Mouse (Mus musculus): ENCODE measurements around the gene Akap3. TPM values are rescaled to one million over a fixed set of nuclear protein-coding genes. Genes with fewer than 3 reads are reported as not detected.

The Akap3 gene
- 0.06 TPM in 1 of 2 replicates, not detected in the other for polyA plus RNA-seq (2016; fragmentation: Nextera tagmentation; extraction: Ambion mirVana)

- Histone ChIP-seq H3K27me3 (ENCODE audit: insufficient read depth, poor library complexity, severe bottlenecking) (peaks cover 5% of the 10 kb centered on the region; the same call in 1 of the 2 replicates), H3K9me3 (no peaks in the 10 kb centered on the region), H3K4me1 (peaks cover 8% of the 10 kb centered on the region), H3K36me3 (no peaks in the 10 kb centered on the region), H3K4me3 (no peak within 1 kb of the TSS), H3K27ac (no peak within 1 kb of the TSS)
- DNase-seq (ENCODE audit: low spot score) = no peak
These were observed at the start of gene Akap3 for GRCm38 (mm10) chr6:126852881-126853280. TSS of gene Akap3 (plus strand) at chr6:126853098.

- Histone ChIP-seq H3K4me1 (no peaks in the 10 kb centered on the region), H3K9me3 (no peaks in the 10 kb centered on the region), H3K36me3 (no peaks in the 10 kb centered on the region), H3K27ac (no peak overlapping the region), H3K4me3 (no peak overlapping the region), H3K27me3 (ENCODE audit: insufficient read depth, poor library complexity, severe bottlenecking) (0 out of 2 replicates have a peak, but pooled peaks cover 4% of the 10 kb centered on the region)
- no peak for DNase-seq (ENCODE audit: low spot score)
- 85% methylated on average over 3 of the region's 3 CpGs for WGBS
These were observed 46.1 kb upstream of the Akap3 start for GRCm38 (mm10) chr6:126806783-126807182.

DNA sequence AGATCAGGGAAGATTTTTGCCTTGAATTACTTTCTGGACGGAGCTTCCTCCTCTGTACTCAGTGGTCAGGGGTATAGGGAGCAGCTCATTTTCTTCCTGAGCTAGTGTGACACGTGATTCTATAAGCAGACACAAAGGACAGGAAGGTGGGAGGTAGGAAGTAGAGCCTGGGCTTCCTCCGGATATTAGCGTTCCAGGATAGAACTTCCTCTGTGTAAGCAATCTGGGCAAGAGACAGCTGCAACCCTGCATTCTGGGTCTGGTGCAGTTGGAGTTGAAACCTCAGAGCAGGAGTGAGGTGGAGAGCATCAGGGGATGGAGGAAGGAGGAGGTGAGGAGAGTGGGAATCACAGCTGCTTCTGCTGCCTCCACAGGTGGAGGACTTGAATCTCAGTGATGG is 44.8 kb upstream of the Akap3 start:
- Histone ChIP-seq H3K27me3 (ENCODE audit: insufficient read depth, poor library complexity, severe bottlenecking) (no peaks in the 10 kb centered on the region), H3K27ac (no peak overlapping the region), H3K9me3 (no peaks in the 10 kb centered on the region), H3K4me1 (no peaks in the 10 kb centered on the region), H3K36me3 (no peaks in the 10 kb centered on the region), H3K4me3 (no peak overlapping the region)
- 61% methylated on average over 4 of the region's 4 CpGs for WGBS
- no peak for DNase-seq (ENCODE audit: low spot score)

DNA sequence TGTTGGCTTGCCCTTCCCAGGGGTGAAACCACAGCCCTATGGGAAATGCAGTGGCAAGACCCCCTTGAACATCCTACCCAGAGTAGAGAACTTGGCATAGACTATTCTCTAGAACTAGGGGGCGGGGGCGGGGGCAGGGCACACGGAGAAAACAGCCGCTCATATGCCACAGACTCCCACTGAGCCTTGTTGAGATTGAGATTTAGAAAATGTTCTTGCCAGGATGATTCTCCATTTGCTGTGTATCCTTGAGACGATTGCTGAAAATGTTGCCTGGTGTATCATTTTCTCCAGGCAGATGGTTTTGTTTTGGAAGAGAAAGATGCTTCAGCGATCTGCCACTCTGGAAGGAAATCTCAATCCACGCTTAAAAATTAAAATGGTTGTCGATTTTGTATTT is 44.3 kb upstream of the Akap3 start:
- no peaks in the 10 kb centered on the region for H3K36me3 ChIP-seq
- H3K27ac ChIP-seq = no peak overlapping the region
- 84% methylated on average over 8 of the region's 8 CpGs for WGBS
- no peak for DNase-seq (ENCODE audit: low spot score)
- H3K27me3 ChIP-seq (ENCODE audit: insufficient read depth, poor library complexity, severe bottlenecking) = no peaks in the 10 kb centered on the region
- H3K4me1 ChIP-seq = no peaks in the 10 kb centered on the region
- no peak overlapping the region for H3K4me3 ChIP-seq
- no peaks in the 10 kb centered on the region for H3K9me3 ChIP-seq

DNA sequence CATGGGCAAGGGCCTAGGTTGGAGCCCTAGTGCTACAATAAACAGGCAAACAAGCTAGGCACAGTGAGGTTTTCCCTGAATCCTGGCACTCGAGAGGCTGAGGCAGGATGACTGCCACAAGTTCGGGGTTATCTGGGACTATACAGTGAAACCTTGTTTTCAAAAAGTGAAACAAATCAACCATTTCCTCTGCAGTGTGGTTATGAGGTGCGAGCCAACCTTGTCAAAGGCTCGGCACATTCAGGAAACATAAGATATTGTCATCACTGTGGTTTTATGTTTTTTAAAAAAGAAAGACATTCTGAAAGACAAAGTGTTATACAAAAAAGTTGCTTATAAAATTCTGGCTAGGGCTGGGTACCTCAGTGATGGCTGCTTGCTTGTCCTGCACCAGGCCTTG is 41.4 kb upstream of the Akap3 start:
- Histone ChIP-seq H3K36me3 (no peaks in the 10 kb centered on the region), H3K9me3 (no peaks in the 10 kb centered on the region), H3K27me3 (ENCODE audit: insufficient read depth, poor library complexity, severe bottlenecking) (no peaks in the 10 kb centered on the region), H3K27ac (no peak overlapping the region), H3K4me3 (no peak overlapping the region), H3K4me1 (0 out of 2 replicates have a peak, but pooled peaks cover 2% of the 10 kb centered on the region)
- 85% methylated on average over 4 of the region's 4 CpGs for WGBS
- no peak for DNase-seq (ENCODE audit: low spot score)

DNA sequence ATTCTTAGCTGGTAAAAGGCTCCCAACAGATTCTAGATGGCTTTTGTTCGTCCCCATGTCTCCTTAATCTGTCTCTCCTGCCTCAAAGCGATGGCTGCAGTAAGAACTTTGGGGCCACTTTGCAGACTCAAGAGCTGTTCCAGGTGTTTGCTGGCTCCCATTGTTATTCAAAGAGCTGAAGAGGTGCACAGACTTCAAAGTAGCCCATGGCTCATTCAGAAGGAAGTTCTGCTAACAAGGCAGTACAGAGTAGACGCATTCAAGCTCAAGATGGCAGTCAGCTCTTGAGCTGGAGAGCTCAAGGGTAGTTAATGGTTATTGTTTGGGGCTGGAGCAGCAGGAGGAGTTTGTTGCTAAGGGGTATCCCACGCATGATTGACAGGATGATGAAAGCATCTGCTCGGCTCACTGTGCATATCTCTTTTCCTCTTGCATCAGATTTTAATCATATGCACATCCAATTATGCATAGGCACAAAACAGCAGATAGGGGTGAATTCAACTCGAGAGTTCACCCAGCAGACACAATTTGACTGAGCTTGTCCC is 37.6 kb upstream of the Akap3 start:
- DNase-seq (ENCODE audit: low spot score) = no peak
- H3K36me3 ChIP-seq = peaks cover 21% of the 10 kb centered on the region
- no peak overlapping the region for H3K4me3 ChIP-seq
- peaks cover 9% of the 10 kb centered on the region; the same call in 1 of the 2 replicates for H3K4me1 ChIP-seq
- H3K9me3 ChIP-seq = no peaks in the 10 kb centered on the region
- WGBS = 67% methylated on average over 6 of the region's 6 CpGs
- no peak overlapping the region for H3K27ac ChIP-seq
- H3K27me3 ChIP-seq (ENCODE audit: insufficient read depth, poor library complexity, severe bottlenecking) = no peaks in the 10 kb centered on the region

DNA sequence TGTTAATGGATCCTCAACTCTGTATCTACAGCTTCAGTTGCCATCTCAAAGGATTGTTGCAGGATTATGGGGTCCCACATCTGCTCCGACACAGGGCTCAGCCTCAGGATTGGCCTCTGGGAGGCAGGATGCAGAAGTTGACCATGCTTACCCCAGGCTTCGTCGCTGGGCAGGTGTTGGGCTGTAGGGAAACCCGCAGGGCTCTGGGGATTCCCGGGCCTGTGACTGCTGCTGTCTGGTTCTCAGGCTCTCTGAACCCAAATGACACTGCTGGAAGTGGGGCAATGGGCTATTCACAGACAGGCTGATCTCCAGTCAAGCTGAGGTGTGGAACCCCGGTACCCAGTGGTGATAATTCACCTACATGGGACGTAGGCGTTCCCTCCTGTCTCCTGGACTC is 36.6 kb upstream of the Akap3 start:
- Histone ChIP-seq H3K36me3 (peaks cover 31% of the 10 kb centered on the region), H3K4me3 (no peak overlapping the region), H3K9me3 (no peaks in the 10 kb centered on the region), H3K27me3 (ENCODE audit: insufficient read depth, poor library complexity, severe bottlenecking) (no peaks in the 10 kb centered on the region), H3K27ac (no peak overlapping the region), H3K4me1 (peaks cover 9% of the 10 kb centered on the region; the same call in 1 of the 2 replicates)
- 89% methylated on average over 8 of the region's 8 CpGs for WGBS
- no peak for DNase-seq (ENCODE audit: low spot score)

- Histone ChIP-seq H3K27ac (no peak overlapping the region), H3K9me3 (no peaks in the 10 kb centered on the region), H3K27me3 (ENCODE audit: insufficient read depth, poor library complexity, severe bottlenecking) (no peaks in the 10 kb centered on the region), H3K4me1 (no peaks in the 10 kb centered on the region), H3K4me3 (no peak overlapping the region), H3K36me3 (peaks cover 94% of the 10 kb centered on the region)
- 79% methylated on average over 3 of the region's 3 CpGs for WGBS
- no peak for DNase-seq (ENCODE audit: low spot score)
These were observed 29.8 kb upstream of the Akap3 start for GRCm38 (mm10) chr6:126823087-126823486.

DNA sequence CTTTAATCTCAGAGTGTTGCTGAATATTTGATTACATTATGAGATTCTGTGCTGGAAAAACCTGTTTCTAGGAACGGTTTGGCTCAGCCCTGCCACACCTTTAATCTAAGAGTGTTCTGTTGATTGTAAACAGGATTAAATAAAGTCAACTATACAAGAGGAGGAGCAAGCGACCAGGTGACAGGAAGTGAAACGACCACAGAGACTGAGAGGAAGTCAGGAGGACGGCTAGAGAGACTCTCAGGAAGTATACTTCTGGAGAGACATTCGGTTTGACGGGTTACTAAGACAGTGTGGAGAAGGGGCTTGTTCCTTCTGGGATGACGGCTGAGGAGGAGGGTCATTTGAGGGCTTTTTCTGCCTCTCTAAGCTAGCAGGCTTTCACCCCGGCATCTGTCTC is 16.3 kb upstream of the Akap3 start:
- Histone ChIP-seq H3K27ac (no peak overlapping the region), H3K27me3 (ENCODE audit: insufficient read depth, poor library complexity, severe bottlenecking) (no peaks in the 10 kb centered on the region), H3K36me3 (peaks cover 99% of the 10 kb centered on the region), H3K9me3 (no peaks in the 10 kb centered on the region), H3K4me1 (no peaks in the 10 kb centered on the region), H3K4me3 (no peak overlapping the region)
- DNase-seq (ENCODE audit: low spot score) = no peak
- 86% methylated on average over 8 of the region's 8 CpGs for WGBS

DNA sequence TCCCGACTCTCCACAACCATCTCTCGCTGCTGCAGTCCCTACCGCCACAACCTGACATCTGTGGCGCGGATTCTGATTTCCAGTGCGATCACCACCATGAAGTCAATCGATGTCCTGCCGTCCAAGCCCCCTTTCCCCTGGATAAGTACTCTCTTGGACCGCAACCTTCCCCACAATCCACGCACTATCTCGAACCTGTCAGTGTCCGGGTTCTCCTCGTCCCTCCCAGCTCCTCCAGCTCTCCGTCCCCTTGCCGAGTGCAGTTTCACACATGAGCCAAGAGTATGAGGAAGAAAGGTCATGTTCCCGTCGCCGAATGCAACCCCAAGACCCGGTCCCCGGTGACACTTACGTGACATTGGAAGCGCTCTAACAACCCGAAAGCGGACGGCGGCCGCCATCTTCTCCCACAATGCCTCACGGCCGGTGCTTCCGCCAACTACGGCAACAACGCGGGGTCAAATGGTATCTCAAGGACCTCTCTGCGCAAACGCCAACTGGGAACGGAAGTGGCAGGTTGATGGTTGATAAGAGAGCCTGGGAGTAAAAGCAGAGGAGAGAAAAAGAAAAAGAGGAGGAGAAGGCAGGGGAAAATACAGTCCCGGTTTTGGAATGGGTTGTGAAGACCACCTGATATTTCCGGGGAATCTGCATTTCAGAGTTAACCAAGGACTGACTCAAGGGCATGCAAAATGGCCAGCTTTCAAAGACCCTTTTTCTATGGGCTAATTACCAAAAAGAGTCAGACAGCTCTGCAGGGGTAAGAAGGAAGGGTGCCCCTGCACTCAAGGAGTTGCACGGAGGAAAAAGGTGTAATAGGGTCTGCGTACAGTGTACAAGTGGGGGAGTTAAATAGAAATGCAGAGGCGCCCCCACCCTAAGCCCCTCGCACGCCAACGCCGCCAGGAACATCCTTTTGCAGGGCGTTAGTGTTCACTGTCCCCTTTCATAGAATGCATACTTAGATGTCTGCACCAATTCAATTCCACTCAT is 3.9 kb upstream of the Akap3 start, which contains the start of gene Ndufa9:
Ndufa9 (minus strand) TSS at position 425 of the 993 bp plus-strand sequence.
- H3K4me3 ChIP-seq = peak within 1 kb of the TSS; percentile 78
- H3K4me1 ChIP-seq = peaks cover 13% of the 10 kb centered on the region
- WGBS = 7% methylated on average over 46 of the region's 46 CpGs
- DNase-seq (ENCODE audit: low spot score) = peak; percentile 95
- peaks cover 5% of the 10 kb centered on the region; the same call in 1 of the 2 replicates for H3K27me3 ChIP-seq (ENCODE audit: insufficient read depth, poor library complexity, severe bottlenecking)
- H3K27ac ChIP-seq = peak within 1 kb of the TSS; percentile 93
- H3K9me3 ChIP-seq = no peaks in the 10 kb centered on the region
- peaks cover 11% of the 10 kb centered on the region for H3K36me3 ChIP-seq

DNA sequence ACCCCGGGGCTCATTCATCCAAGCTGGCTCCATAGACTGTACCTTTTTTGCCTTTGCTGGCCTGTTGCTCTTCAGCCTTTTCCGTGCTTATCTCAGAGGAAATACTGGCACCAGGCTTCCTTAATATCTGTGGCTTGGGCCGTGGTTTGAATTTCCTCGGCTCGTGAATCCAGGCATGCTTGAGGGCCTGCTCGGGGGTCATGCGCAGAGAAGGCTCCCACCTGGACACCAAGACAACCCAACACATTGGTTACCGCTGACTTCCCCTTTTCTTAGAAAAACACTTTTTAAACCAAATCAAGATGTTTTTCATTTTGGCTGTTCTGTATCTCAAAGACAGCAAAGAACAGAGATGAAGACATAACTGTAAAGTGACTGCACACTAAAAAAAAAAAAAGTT is 24.2 kb downstream of the Akap3 start:
- WGBS = 65% methylated on average over 8 of the region's 8 CpGs
- no peak overlapping the region for H3K27ac ChIP-seq

GRCm38 (mm10) chr6:126907378-126907777 is 54.5 kb downstream of the Akap3 start:
- Histone ChIP-seq H3K9me3 (no peaks in the 10 kb centered on the region), H3K27ac (no peak overlapping the region), H3K4me3 (no peak overlapping the region), H3K27me3 (ENCODE audit: insufficient read depth, poor library complexity, severe bottlenecking) (no peaks in the 10 kb centered on the region), H3K4me1 (no peaks in the 10 kb centered on the region), H3K36me3 (no peaks in the 10 kb centered on the region)
- no peak for DNase-seq (ENCODE audit: low spot score)
- WGBS = 67% methylated on average over 4 of the region's 5 CpGs

More for the DNA sequence above, 24.2 kb downstream of the Akap3 start:
- DNase-seq (ENCODE audit: low spot score) = no peak
- Histone ChIP-seq H3K4me1 (0 out of 2 replicates have a peak, but pooled peaks cover 2% of the 10 kb centered on the region), H3K9me3 (no peaks in the 10 kb centered on the region), H3K27me3 (ENCODE audit: insufficient read depth, poor library complexity, severe bottlenecking) (peaks cover 14% of the 10 kb centered on the region), H3K4me3 (no peak overlapping the region), H3K36me3 (no peaks in the 10 kb centered on the region)

DNA sequence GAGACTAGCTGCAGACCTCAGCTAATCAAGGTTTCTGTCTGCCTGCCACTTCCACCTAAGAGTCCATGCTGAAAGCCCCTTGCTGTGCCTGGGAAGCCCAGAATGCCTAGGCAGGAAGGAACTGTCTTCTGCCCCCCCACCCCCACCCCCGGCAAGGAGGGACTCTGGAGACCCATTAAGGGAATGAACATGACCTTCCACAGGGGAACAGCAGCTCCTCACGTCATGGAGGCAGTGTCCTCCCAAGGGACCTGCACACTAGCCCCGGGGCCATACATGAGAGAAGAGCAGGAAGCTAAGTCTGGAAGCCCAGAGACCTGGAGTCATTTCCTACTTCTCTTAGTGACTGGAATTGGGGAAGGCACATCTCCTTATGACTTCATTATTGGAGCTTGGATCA is 55.0 kb downstream of the Akap3 start:
- Histone ChIP-seq H3K9me3 (no peaks in the 10 kb centered on the region), H3K4me3 (no peak overlapping the region), H3K36me3 (no peaks in the 10 kb centered on the region), H3K4me1 (no peaks in the 10 kb centered on the region), H3K27ac (no peak overlapping the region), H3K27me3 (ENCODE audit: insufficient read depth, poor library complexity, severe bottlenecking) (no peaks in the 10 kb centered on the region)
- no peak for DNase-seq (ENCODE audit: low spot score)
- 53% methylated on average over 3 of the region's 3 CpGs for WGBS
